Mouse (Mus musculus): Measurements from ENCODE around the gene Gpr26.

DNA sequence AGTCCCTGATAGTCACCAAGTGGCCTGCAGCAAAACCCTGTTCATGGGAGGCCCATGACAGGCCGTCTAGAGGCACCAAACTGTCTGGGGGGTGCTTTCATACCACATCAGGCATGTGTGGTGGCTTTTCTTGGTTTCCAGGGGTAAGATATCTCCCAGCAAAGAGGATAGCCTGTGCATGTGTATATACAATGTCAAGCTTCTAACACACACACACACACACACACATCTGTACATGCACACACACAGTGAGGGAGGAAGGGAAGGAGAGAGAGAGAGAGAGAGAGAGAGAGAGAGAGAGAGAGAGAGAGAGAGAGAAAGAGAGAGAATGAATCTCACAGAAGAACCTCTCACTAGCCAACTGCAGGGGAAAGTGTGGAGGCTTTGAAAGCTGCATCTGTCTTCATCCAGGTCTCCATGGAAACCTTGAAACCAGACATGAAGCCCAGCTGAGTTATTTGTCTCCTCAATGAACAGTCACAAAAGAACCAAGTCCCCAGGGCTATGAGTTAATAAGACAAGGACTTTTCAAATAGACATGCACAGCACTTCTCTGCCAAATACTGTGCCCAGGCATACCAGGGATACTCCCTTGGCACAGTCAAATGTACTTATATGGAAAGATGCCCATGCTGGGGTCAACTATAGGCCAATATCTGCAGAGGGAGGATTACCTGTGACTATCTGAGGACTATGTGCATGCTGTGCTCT, 46.9 kb downstream of the Gpr26 start:
- TF ChIP-seq FOSL1 (IDR thresholded peaks at IDR 0.05; ENCODE audit: insufficient read depth, low read length, poor library complexity, severe bottlenecking) (no peak), CTCF (IDR thresholded peaks at IDR 0.05; ENCODE audit: control insufficient read depth, insufficient read depth, insufficient read length) (no peak), MAX (IDR thresholded peaks at IDR 0.05) (no peak), MYOD1 (IDR thresholded peaks at IDR 0.05; ENCODE audit: control insufficient read depth, insufficient read length, low read depth) (no peak), CEBPB (IDR thresholded peaks at IDR 0.05; ENCODE audit: low read depth) (no peak), MYOG (IDR thresholded peaks at IDR 0.05; ENCODE audit: control insufficient read depth, extremely low read depth, insufficient read length) (no peak)
